Mouse (Mus musculus) bone marrow, adult 2 months (tissue): Measurements from ENCODE around the gene Arhgap23.

Source experiments
- CTCF ChIP-seq: fragments of 200-500 bp; IDR thresholded peaks from 2 replicates; pipeline ENCODE4 v1.5.1; 2011; ENCODE audit warnings: low read length, control low read depth; ENCODE audit not compliant: control insufficient read depth, insufficient read depth
- POLR2A ChIP-seq: fragments of 200-500 bp; IDR thresholded peaks from 2 replicates; pipeline ENCODE4 v1.6.1; 2011; ENCODE audit warnings: low read depth, mild to moderate bottlenecking, control low read depth, low read length, borderline replicate concordance; ENCODE audit not compliant: control insufficient read depth

DNA sequence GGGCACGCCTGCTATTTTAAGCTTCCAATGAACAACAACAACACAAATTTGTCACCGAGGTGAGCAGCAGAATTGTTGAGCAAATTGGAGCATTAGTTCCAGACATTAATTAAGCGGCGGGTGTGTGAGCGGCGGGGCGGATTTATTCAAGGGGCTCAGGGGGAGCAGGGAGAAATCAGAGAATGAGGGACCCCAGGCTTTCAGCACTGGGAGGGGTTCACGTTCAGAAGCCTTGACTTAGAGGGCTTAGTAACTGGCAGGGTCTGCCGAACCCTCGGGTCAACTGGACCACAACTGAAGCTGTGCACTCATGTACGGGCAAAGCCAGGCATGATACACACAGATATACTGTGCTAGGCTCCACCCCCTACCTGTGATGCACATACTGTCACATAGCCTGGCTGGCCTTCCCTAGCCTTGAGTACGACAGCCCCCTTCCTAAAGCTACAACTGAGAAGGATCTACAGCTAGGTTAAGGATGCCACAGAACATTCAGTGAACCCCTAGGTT, 122.3 kb downstream of the Arhgap23 start:
- TF ChIP-seq CTCF (no peak), POLR2A (no peak)
